Mouse (Mus musculus) lung, postnatal 4 days (tissue): Measurements from ENCODE around the gene Hpca.

ENCODE experiments used
- DNase-seq, 2 experiments: peaks; one replicate each; pipeline ENCODE4 v3.0.0; 2021

The Hpca gene

DNA sequence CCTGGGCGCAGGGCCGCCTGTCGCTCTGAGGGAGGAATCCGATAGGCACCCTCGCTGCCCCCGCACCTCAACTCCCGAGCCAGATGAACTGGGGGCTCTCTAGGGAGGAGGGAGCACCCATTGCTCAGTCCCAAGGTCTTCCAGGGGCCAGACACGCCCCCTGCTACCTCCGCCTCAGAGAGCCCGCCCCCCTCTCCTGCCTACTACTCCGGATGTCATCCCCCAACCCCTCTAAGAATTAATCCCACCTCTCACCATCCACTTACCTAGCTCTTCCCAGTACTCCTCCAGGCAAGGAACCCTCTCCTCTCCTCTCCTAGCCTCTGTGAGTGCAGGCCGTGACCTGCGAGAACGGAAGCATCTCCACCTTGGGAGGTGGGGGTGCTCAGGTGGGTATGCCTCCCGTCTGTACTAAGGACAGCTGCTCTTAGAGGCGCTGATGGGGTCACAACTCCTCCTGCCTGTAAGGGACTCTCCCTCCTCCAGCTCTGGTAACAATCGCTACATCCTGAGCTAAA is at the start of gene Hpca:
Hpca (minus strand) TSS at position 468 of the 518 bp plus-strand sequence.
- DNase-seq: no peak

GRCm38 (mm10) chr4:129161581-129162255 is 39.9 kb upstream of the Hpca start:
- DNase-seq: no peak

DNA sequence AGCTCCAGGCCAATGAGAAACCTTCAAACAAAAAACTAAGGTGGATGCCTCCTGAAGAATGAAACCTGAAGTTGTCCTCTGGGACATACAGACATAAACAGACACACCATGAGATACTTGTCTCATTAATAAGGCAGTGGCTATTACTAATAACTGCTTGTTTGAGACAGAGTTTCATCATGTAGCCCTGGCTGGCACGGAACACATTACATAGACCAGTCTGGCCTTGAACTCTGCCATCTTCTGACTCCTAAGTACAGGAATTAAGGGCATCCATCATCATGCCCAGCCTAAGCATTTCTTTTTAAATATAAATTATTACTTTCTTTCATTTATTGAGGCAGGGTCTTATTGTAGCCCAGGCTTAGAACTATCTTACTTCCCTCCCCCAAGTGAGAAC is 39.2 kb upstream of the Hpca start:
- DNase-seq: no peak

GRCm38 (mm10) chr4:129158549-129158948 is 36.7 kb upstream of the Hpca start:
- no peak for DNase-seq

GRCm38 (mm10) chr4:129157541-129157940 is 35.7 kb upstream of the Hpca start:
- DNase-seq: no peak

DNA sequence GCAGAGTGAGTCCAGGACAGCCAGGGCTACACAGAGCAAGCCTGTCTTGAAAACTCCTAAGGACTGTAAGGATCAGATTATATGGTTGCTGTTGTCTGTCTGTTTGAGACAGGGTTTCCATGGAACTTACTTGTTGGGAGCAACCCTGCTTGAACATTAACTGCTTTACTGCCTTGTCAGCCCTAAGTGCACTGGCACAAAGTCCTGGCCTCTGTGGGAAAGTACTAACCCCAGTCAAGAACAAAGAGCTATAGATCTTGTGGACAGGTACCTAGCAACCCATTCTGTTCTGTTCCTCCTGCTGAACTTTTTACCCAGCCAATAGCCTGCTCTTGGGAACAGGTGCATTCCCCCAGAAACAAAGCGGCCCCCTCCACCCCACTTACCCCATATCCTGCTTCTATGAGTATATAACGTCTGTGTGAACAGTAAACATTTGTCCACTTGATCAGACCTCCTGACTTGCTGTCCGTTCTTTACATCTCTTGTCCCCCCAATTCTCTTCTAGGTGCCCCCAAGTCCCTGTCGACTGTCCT is 29.5 kb upstream of the Hpca start:
- no peak for DNase-seq

DNA sequence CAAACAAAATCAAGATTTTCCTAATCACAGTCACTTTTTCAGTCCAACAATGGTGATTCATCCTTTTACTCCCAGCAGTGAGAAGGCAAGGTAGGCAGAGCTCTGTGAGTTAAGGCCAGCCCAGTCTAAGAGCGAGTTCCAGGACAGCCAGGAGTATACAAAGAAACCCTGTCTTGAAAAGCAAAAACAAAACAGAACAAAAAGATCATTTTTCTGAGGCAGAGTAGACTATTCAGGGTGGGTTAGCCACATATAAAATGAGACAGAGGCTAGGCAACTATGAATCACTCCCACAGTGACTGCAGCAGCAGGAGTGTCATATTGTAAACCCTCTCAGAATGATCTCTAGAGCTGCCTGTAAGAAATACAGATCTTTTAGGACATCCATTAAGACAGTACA is 27.5 kb upstream of the Hpca start:
- no peak for DNase-seq

GRCm38 (mm10) chr4:129147552-129148103 is 25.8 kb upstream of the Hpca start:
- DNase-seq: peak; percentile 31 to 76

- no peak for DNase-seq
These were observed 24.6 kb upstream of the Hpca start for GRCm38 (mm10) chr4:129146392-129146791.

DNA sequence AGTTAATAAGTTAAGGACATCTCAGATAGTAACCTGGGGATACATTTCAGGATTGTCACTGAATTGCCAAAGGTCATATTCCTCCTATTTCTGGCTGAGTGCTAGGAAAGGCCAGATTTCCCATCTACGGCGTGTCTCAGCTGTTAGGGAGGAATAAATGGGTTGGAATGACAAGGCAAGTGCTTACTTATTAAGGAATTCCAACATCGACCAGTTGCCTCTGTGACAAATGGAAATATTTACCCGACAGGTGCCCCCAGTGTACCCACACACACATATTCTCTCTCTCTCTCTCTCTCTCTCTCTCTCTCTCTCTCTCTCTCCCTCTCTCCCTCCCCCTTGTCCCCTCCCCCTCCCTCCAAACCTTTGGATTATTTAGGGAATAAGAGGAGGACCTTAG is 24.1 kb upstream of the Hpca start:
- no peak for DNase-seq

DNA sequence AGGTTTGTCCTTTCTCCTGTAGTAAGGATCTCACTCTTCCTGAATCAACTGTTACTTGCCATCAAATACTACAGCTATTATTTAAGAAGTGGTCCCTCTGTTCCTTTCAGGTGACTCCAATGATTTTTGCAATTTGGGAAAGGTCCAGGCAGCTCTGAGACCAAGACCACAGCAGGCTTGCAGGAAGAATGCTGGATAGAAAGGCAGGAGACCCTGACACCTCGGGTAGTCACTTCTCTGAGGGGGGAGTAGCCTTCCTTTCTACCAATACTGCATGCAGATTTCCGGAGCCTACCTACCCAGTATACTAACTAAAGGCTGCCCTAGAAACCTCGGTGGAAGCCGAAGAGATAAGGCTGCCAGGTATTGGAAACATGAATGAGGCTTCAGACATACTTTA is 23.6 kb upstream of the Hpca start:
- no peak for DNase-seq

DNA sequence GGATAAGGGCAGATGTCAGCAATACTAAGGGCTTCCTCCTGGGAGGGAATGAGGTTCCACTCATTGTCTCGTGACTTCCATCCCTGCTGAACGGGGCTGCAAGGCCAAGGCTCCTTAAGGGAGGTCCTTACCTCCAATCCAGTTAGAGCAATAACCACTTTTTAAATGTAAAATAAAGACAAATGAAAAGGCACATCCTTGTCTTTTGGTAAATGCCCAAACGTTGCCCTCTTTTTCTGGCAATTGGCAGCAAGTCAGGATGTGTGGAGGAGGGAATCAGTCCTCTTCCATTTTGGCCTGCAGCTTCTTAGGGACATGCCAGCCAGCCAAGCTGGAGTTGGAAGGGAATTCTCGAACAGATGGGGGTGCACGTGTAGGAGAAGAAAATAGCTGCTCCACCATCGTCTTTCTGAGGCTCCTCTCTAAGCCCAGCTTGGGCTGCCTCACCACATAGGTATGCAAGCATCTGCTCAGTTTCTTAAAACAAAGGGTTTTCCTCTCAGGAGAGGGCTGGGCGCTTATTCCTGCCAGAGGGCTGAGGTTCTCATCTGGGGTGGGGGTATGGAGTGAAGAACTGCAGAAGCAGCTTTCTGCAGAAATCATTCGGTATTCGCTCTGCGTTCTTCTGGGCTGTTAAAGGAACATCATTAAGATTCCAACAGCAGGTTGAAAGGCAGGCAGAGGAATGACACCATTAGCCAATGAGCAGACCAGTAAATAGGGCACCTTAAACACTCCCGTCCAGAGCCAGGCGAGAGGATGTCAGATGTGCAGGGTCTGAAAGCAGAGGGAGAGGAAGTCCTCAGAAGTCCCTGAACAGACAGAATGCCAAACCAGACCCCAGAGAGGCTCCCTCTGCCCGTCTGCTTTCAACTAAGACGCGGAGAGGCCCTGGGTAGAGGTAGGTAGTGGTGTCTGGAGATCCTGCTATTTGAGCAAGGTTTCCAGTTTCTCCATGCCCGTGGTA is 22.8 kb upstream of the Hpca start:
- no peak for DNase-seq

GRCm38 (mm10) chr4:129143509-129143908 is 21.7 kb upstream of the Hpca start:
- DNase-seq: no peak

DNA sequence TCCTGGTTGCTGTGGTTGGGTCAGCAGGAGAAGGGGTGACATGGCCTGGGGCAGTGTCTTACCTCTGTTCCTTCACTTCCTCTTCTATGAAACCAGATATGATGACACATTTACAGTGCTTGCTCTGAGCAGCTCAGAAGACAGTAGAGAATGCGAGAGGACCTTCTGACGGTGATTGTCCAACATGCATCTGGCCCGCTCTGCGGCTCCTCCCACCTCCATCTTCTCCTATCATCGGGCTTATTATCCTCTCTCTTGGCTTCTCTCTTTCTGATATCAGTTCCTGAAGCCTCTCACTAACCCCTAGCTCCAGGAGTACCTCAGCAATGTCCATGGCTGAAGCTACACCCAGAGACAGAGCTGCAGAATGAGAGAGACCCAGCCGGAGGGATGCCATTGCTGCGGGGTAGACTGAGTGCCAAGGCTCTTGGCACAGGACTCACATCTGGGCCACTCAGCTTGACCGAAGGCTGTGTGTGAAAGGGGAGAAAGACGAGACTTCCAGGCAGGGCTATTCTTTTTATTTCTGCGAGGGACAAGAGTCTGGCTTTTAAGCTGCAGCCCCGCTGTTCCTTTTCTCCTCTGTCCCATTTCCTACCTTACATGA is 20.7 kb upstream of the Hpca start:
- DNase-seq: no peak

DNA sequence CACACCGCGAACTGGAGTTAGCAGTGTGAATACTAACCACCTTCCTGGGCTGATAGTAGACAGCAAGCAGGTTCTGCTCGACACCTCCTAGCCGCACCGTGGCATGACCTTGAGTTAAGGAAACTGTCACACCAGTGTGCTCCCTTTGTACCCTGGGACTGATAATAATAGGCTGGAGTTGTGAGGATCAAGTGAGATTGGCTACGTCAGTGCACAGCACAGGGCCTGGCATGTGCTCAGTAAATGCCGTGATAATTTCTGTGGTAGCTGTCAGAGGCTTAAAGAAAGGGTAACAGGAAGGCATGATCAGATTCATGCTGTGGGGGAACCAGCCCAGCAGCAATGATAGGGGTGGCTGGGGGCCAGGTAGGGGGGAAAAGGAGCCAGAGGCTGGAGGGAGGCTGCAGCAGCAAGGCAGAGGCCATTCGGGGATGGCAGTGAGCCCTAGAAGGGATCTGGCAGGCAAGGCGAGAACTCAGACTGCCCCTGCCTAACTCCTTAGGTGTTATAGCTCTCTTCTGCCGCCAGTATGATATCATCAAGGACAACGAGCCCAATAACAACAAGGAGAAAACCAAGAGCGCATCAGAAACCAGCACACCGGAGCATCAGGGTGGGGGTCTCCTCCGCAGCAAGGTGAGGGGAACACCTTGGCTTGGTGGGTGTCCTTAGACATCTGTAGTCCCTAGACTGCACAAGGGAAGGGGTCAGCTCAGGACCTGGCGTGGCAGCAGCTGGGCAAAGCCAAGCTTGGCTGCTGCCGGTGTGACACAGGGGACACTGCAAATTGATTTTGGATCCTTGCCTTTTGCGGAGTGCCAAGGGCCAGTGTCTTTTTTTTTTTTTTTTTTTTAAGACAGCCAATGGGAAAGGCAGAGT is 20.0 kb upstream of the Hpca start:
- no peak for DNase-seq

- DNase-seq: no peak
These were observed 19.0 kb upstream of the Hpca start for GRCm38 (mm10) chr4:129140808-129141207.

- no peak for DNase-seq
These were observed 17.8 kb upstream of the Hpca start for GRCm38 (mm10) chr4:129139642-129140041.

DNA sequence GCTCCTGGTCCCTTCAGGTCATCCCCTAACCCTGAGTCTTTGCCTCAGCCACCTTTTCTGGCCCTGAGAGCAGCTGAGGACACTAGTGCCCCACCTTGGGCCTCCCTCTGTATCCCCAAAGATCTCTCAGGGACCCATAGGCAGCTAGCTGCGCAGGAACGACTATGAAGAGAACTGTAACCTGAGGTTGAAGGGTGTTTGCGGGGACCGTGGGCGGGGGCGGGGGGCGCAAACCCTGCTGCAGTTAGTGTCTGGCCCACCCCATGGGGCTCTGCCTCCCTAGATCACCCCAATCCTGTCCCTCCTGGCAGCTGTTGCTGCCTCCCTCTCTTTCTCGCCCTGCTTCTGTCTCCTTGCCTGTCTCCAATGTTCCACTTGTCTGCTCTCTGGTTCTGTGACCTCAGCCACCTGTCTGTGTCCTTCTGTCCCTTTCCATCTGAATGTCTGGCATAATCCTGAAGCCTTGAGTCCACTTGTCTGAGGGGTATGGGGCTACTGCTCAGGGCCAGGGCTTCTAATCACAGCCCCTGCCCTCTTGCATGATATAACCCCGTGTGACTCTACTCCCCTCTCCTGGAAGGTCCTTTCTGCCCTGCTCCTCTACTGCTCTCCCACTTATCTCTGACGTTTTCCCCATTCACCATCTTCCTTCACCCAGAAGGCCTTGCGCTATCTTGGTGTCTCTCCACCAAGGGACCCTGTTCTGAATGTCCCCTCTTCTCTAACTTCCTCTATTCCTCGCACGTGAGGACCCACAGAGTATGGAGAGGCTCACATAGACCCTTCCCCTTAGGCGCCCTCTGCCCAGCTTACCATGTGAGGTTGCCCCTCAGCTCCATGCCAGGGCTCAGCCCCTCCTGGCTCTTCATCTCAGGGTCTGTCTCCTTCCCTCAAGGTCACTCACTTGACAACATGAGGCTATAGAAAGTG is 15.8 kb upstream of the Hpca start:
- DNase-seq: no peak

DNA sequence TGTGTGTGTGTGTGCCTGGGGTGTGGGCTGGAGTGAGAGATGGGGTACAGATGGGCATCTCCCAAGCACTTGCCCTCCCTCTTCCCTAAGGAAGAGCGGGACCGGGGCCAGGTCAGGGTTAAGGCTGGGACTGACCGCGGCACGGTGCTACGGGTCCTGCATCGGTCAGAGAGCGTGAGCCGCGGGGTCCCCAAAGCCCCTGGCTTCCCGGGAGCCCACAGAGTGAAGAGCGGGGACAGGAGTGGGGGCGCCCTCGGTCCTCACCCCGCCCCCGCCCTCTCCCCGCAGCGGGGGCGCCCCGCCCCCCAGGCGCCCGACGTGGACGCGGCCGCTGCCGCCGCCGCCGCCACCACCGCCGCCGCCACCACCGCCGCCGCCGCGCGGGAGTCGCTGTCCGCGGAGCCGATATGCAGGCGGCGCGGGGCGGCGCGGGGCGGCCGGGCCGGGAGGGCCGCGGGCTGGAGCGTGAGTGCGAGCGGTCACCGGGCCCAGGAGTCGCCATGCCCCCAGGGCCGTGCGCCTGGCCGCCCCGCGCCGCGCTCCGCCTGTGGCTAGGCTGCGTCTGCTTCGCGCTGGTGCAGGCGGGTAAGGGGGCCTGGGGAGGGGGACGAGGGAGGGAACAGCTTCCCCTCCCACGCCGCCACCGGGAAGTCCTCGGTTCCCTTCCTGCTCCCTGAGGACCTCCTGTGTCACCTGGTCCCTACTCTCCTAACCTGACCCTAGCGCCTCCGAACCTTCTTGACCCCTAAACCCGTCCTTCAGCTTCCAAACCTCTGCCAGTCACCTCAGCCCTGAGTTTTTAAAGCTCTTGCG is 14.9 kb upstream of the Hpca start, which contains the start of gene Fndc5:
Fndc5 (plus strand) TSS at position 421 of the 813 bp plus-strand sequence.
- DNase-seq: no peak

DNA sequence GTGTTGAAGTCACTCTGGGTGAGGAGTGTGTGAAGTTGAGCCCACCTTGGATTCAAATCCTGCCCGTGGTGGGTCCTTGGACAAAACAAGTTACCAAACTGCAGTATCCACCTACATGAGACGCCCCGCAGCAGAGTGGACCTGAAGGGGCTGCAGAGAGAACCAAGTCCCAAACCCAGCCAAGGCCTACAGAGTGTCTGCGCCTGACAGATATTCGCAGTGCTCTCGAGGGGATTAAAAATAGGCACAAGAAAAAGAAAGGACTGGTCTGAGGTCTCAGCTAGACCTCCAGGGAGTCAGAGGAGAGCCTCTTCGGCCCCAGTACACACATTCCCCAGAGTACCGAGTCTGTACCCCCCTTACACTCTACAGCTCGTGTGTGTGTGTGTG is 14.3 kb upstream of the Hpca start:
- no peak for DNase-seq
